Mouse (Mus musculus): ENCODE data around the gene Slc7a7. TPM values are rescaled to one million over a fixed set of nuclear protein-coding genes. Genes with fewer than 3 reads are reported as not detected.

The Slc7a7 gene
- polyA plus RNA-seq, 1 experiment from 2014 or later = 8.1 TPM

DNA sequence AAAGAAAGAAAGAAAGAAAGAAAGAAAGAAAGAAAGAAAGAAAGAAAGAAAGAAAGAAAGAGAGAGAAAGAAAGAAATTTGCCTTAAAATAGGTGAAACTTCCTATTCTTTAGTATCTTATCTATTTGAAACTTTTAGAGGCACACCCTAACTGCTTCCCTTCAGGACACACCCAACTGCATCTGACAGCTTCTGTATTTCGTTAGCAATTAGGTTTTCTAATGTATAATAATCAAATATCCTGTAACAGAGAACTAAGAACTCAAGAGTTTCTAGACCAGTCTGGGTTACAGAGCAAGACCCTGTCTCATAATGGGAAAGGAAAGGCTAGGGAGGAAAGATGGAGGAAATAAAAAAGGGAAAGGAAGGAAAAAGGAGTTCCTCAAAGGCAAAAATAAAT is 7.1 kb upstream of the Slc7a7 start:
- 76% methylated on average over 1 of the region's 1 CpGs for WGBS
- peaks cover 15% of the 10 kb centered on the region for H3K4me1 ChIP-seq

DNA sequence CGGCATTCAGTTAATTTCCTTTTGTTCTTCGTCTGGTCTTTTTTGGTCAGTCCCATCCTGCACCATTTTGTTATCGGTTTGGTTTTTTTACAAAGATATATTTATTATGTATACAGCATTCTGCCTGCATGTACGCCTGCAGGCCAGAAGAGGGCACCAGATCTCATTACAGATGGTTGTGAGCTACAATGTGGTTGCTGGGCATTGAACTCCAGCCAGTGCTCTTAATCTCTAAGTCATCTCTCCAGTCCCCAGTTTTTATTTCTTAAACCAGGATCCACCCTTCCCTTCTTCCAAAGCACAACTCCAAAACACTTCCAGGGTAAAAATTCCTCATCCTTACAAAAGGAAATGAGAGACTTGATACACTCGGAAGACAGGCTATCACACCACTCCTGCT is 5.8 kb upstream of the Slc7a7 start:
- Histone ChIP-seq H3K4me2 (replicated peaks) (no peak overlapping the region), H3K9ac (no peak overlapping the region), H3K4me3 (replicated peaks) (no peak overlapping the region), H3K4me1 (peaks cover 9% of the 10 kb centered on the region), H3K36me3 (peaks cover under 1% of the 10 kb centered on the region; the same call in 1 of the 2 replicates), H3K27ac (replicated peaks) (no peak overlapping the region), H3K9me3 (replicated peaks) (no peaks in the 10 kb centered on the region), H3K27me3 (no peaks in the 10 kb centered on the region)
- no peak for ATAC-seq (ENCODE audit: insufficient number of reproducible peaks, low FRiP score, low TSS enrichment, low read depth)
- WGBS = 68% methylated on average over 5 of the region's 5 CpGs

More for the DNA sequence above, 7.1 kb upstream of the Slc7a7 start:
- H3K27me3 ChIP-seq = no peaks in the 10 kb centered on the region
- ATAC-seq (ENCODE audit: insufficient number of reproducible peaks, low FRiP score, low TSS enrichment, low read depth) = no peak
- no peaks in the 10 kb centered on the region for H3K9me3 ChIP-seq (replicated peaks)
- H3K36me3 ChIP-seq = peaks cover 5% of the 10 kb centered on the region; the same call in 1 of the 2 replicates
- no peak overlapping the region for H3K9ac ChIP-seq
- no peak overlapping the region for H3K4me2 ChIP-seq (replicated peaks)
- H3K4me3 ChIP-seq (replicated peaks) = no peak overlapping the region
- H3K27ac ChIP-seq (replicated peaks) = no peak overlapping the region

DNA sequence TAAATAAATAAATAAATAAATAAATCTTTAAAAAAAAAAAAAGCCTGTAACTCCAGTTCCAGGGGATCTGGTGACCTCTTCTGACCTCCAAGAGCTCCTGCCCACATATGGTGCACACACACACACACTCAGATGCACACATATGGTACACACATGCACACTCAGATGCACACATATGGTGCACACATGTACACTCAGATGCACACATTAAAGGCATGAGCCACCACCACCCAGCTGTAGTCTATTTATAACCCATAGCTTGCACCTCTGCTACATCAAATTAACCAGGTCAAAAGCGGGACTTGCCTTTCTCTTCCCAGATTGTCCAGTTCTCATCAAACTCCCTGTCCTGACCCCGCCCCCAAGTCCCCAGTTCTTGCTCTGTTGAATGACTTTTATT is 3.4 kb upstream of the Slc7a7 start:
- Histone ChIP-seq H3K27ac (replicated peaks) (no peak overlapping the region), H3K9ac (no peak overlapping the region), H3K27me3 (peaks cover 7% of the 10 kb centered on the region; the same call in 1 of the 2 replicates), H3K4me3 (replicated peaks) (no peak overlapping the region), H3K4me1 (peaks cover 7% of the 10 kb centered on the region; the same call in 1 of the 2 replicates), H3K9me3 (replicated peaks) (no peaks in the 10 kb centered on the region), H3K4me2 (replicated peaks) (no peak overlapping the region), H3K36me3 (no peaks in the 10 kb centered on the region)
- ATAC-seq (ENCODE audit: insufficient number of reproducible peaks, low FRiP score, low TSS enrichment, low read depth) = no peak
- 72% methylated on average over 2 of the region's 2 CpGs for WGBS

DNA sequence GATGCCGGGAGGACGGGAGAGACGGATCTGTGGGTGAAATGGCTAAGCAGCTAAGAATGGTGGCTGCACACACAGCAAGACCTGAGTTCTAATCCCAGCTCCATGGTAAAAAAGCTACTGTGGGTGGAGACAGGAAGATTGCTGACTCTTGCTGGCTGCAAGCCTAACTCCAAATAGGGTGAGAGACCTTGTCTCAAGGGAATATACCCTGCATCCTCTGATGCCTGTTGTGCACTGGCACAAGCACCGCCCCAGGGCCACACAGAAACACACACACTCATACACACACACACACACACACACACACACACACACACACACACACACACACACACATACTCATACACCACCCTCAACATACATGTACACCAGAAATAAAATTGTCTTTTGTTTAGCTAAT is 750 bp downstream of the Slc7a7 start:
- Histone ChIP-seq H3K36me3 (no peaks in the 10 kb centered on the region), H3K4me1 (peaks cover 27% of the 10 kb centered on the region), H3K9ac (no peak overlapping the region), H3K4me3 (replicated peaks) (no peak overlapping the region), H3K4me2 (replicated peaks) (no peak overlapping the region), H3K27me3 (peaks cover 12% of the 10 kb centered on the region; the same call in 1 of the 2 replicates), H3K27ac (replicated peaks) (no peak overlapping the region), H3K9me3 (replicated peaks) (no peaks in the 10 kb centered on the region)
- ATAC-seq (ENCODE audit: insufficient number of reproducible peaks, low FRiP score, low TSS enrichment, low read depth) = no peak
- 60% methylated on average over 4 of the region's 4 CpGs for WGBS

DNA sequence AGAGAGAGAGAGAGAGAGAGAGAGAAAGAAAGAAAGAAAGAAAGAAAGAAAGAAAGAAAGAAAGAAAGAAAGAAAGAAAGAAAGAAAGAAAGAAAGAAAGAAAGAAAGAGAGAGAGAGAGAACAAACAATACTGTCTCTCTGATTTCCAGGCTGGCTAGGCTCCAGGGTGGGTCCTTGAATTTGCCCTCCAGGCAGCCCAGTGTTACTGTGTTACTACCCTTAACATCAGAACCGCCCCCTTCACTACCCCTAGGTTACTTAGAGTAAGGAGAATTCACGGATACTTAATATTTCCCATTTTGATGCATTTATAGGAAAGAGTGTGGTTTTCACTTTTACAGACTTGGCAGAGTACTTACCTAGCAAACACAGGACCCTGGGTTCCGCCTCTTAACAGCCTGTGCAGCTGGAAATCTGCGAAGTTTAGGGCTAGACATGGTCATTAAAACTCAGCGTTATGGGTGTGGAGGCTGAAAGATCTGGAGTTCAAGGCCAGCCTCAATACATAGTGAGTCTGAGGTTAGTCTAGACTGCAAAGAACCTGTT is 1.3 kb downstream of the Slc7a7 start:
- Histone ChIP-seq H3K4me1 (peaks cover 27% of the 10 kb centered on the region), H3K9me3 (replicated peaks) (no peaks in the 10 kb centered on the region), H3K9ac (no peak overlapping the region), H3K36me3 (no peaks in the 10 kb centered on the region), H3K4me3 (replicated peaks) (no peak overlapping the region), H3K4me2 (replicated peaks) (no peak overlapping the region), H3K27ac (replicated peaks) (no peak overlapping the region), H3K27me3 (peaks cover 12% of the 10 kb centered on the region; the same call in 1 of the 2 replicates)
- no peak for ATAC-seq (ENCODE audit: insufficient number of reproducible peaks, low FRiP score, low TSS enrichment, low read depth)
- 40% methylated on average over 5 of the region's 5 CpGs for WGBS

DNA sequence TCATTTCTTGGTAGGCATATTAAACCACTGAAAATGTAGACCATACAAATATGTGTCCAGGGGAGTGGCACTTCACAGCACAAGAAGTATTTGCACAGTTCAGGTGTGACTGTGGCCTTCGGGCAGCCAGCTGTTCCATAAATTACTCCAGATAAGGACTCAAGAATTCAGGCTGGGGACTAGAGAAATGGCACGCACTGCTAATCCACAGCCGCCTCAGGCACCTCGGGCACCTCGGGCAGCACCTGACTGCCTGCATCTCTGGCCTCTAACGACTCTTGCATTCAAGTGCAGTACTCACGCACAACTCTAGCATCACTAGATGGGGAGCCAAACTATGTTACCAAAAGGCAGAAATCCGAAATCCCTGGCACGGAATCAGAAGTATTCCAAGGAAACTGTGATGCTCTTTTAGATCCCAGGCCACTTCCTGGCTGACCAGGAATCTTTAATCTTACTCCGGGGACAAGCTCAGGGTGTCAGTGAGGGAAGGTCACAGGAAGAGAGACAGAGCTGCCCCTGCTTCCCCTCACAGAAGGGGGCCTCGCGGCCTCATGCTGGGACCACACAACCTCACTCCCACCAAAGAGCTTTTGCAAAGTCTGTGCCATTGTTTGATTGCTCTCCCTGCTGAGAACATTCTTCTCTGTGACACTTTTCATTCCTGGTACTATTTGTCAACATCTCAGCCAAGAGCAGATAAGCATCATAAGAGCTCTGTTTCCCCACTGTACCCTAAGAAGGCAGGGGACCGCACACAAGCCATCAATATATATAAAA is 2.1 kb downstream of the Slc7a7 start:
- peaks cover 12% of the 10 kb centered on the region; the same call in 1 of the 2 replicates for H3K27me3 ChIP-seq
- H3K4me3 ChIP-seq (replicated peaks) = no peak overlapping the region
- H3K4me1 ChIP-seq = peaks cover 27% of the 10 kb centered on the region
- H3K27ac ChIP-seq (replicated peaks) = no peak overlapping the region
- H3K36me3 ChIP-seq = no peaks in the 10 kb centered on the region
- ATAC-seq (ENCODE audit: insufficient number of reproducible peaks, low FRiP score, low TSS enrichment, low read depth) = no peak
- H3K4me2 ChIP-seq (replicated peaks) = no peak overlapping the region
- WGBS = 30% methylated on average over 13 of the region's 13 CpGs
- no peaks in the 10 kb centered on the region for H3K9me3 ChIP-seq (replicated peaks)
- H3K9ac ChIP-seq = no peak overlapping the region

DNA sequence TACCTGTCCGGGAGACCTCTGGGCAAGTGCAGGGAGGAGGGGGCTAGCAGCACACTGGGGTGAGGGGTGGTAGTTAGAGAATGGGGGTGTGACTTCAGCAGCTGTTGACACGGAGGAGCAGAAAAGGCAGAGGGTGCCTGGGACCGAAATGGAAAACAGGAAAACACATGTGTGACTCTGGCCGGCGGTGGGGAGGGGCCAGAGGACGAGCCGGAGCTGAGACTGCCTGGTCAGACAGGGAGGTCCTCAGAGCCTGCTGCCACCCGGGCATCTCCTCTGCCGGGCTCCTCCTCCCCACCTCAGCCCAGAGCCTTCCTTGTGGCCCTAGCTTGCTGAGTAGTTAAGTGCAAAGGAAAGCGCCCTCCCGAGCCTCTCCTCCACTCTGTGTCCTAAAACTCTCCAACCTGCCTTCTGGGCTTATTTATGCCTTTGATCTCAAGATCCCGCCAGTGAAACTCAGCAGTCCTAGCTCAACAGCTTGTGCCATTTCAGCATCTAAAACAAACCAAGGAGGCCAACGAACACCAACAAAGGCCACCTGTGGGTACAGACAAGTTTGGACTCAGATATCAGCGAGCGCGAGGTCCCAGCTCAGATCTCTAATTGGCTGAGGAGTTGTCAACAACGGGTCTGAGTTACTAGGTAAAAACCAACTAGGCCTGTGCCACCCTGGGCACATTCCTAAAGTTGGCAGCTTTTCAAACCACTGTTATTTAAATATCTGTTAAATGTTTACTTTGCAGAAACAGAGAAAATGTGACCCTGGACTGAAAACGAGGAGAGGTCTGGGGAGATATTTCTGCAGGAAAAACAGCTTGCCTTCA is 3.5 kb downstream of the Slc7a7 start:
- Histone ChIP-seq H3K4me2 (replicated peaks) (peak overlapping the region; percentile 44), H3K9ac (no peak overlapping the region), H3K27ac (replicated peaks) (peak overlapping the region; percentile 63), H3K4me1 (peaks cover 32% of the 10 kb centered on the region), H3K9me3 (replicated peaks) (no peaks in the 10 kb centered on the region), H3K36me3 (no peaks in the 10 kb centered on the region), H3K4me3 (replicated peaks) (peak overlapping the region; percentile 30), H3K27me3 (peaks cover 12% of the 10 kb centered on the region; the same call in 1 of the 2 replicates)
- peak; percentile 64 for ATAC-seq (ENCODE audit: insufficient number of reproducible peaks, low FRiP score, low TSS enrichment, low read depth)
- WGBS = 7% methylated on average over 18 of the region's 18 CpGs

DNA sequence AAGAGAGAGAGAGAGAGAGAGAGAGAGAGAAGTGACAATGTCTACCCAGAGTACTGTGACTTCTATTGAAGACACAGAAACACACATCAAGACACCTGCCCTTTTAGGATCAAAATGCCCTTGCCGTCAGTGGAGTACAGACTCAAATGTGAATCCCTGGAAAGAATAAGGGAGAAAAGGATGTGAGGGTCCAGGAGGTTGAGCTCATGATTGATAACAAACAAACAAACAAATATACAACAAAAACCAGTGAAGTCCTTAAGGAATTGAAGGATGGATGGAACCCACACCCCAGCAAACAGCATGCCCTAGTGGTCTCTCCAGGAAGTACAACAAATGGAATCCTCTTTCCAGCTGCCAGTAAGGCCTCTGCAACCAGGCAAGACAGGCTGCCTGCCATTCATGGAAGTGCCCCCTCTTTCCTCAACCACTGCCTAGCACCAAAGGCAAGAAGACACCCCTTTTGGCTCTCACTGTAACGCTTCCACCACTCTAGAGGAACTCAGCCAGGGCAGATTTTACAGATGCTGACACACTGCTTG is 4.9 kb downstream of the Slc7a7 start:
- Histone ChIP-seq H3K9me3 (replicated peaks) (no peaks in the 10 kb centered on the region), H3K4me3 (replicated peaks) (no peak overlapping the region), H3K27ac (replicated peaks) (peak overlapping the region; percentile 68; the same call in 1 of the 2 replicates), H3K4me1 (peaks cover 32% of the 10 kb centered on the region), H3K4me2 (replicated peaks) (peak overlapping the region; percentile 44), H3K27me3 (peaks cover 12% of the 10 kb centered on the region; the same call in 1 of the 2 replicates), H3K9ac (no peak overlapping the region), H3K36me3 (no peaks in the 10 kb centered on the region)
- WGBS = 39% methylated on average over 2 of the region's 2 CpGs
- ATAC-seq (ENCODE audit: insufficient number of reproducible peaks, low FRiP score, low TSS enrichment, low read depth) = no peak

DNA sequence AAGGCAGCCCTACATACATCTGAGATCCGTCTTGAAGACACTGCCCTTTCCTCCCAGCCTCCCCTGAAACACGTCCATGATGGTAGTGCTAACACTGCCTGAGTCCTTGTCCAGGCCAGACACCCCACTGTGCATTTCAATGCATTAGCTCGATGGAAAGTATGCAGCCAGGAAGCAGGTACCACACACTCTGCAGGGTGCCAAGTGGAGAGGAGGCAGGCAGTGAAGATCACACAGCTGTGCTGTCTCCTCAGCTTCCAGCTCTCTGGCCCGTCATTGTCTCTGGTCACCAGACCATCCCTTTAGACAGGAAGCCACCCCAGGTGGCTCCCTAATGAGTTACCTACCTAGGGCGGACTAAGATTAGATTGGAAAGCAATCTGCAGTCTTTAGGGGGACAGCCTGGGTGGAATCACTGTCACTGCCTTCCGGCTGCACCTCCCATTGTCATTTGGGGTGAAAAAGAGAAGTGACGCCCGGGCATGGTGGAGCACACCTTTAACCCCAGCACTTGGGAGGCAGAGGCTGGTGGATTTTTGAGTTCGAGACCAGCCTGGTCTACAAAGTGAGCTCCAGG is 5.5 kb downstream of the Slc7a7 start:
- H3K4me2 ChIP-seq (replicated peaks) = no peak overlapping the region
- H3K27me3 ChIP-seq = peaks cover 5% of the 10 kb centered on the region; the same call in 1 of the 2 replicates
- no peak overlapping the region for H3K9ac ChIP-seq
- H3K9me3 ChIP-seq (replicated peaks) = no peaks in the 10 kb centered on the region
- 60% methylated on average over 9 of the region's 9 CpGs for WGBS
- H3K4me1 ChIP-seq = peaks cover 25% of the 10 kb centered on the region
- H3K36me3 ChIP-seq = no peaks in the 10 kb centered on the region
- no peak overlapping the region for H3K4me3 ChIP-seq (replicated peaks)
- no peak overlapping the region for H3K27ac ChIP-seq (replicated peaks)
- no peak for ATAC-seq (ENCODE audit: insufficient number of reproducible peaks, low FRiP score, low TSS enrichment, low read depth)

DNA sequence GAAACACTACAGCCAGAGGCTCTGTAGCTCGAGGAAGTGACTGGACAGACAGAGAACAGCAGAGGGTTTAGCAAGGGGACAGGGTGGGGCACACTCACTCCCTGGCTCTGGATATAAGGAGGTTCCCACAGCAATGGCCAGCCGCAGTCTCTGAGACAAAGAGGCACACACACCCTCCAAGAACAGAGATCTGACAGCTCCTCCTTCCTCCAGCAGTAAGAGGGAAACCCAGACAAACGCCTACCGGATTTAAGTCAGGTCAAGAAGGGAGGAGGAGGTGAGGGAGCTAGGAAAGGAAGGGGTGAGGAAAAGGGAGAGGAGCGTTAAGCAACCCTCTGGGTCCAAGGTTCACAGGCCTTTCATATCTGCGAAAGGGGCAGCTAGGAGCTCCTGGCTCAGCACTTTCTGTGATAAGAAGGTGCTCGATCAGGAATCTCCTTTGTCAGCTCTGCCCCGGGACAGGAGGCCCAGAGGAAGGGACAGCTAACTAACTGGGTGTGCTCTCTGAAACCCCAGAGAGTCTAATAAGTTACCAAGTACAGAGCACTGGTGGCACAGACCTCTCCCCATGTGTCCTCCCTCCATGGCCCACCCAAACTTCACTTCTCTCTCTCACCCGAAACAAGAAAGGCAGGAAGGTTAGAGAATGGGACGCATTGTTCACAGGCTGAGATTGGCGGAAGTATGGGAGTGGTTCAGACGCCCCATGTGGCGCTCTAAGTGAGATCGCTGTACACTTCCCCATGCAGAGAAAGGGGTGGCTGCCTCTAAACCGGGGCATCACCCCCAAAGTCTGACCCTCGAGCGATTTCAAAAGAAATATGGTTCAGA is 7.4 kb downstream of the Slc7a7 start:
- Histone ChIP-seq H3K4me2 (replicated peaks) (no peak overlapping the region; the same call in 1 of the 2 replicates), H3K4me3 (replicated peaks) (no peak overlapping the region), H3K9me3 (replicated peaks) (no peaks in the 10 kb centered on the region), H3K9ac (no peak overlapping the region), H3K27me3 (0 out of 2 replicates have a peak, but pooled peaks cover under 1% of the 10 kb centered on the region), H3K27ac (replicated peaks) (peak overlapping the region; percentile 51), H3K36me3 (no peaks in the 10 kb centered on the region), H3K4me1 (peaks cover 25% of the 10 kb centered on the region)
- WGBS = 38% methylated on average over 17 of the region's 17 CpGs
- ATAC-seq (ENCODE audit: insufficient number of reproducible peaks, low FRiP score, low TSS enrichment, low read depth) = no peak
